Comparison of ENCODE assay signal across 17 mouse cellular contexts in the genomic region with DNA sequence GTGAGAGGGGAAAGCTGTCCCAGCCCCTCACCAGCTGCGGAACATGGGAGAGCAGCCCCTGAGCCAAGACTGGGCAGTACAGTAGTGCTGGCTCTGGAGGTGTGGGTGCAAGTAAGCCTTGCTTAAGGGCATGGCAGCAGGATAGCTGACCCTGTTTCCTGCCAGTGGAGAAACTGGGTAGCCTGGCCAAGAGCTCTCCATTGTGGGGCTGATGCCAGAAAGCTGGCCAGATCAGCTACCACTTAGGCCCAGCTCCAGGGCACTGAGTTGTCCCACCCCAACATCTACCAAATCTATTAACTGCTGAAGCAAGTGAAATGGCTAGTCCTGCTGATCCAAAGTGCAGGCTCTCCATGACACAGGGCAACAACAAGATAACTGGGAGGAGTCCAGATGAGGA.
DNase-seq lines count a peak whose midpoint lies in the region; ATAC-seq and TF ChIP-seq lines count a peak whose summit lies in the region.
"Had no signal": no experiment of that assay in that cellular context is flagged by ENCODE, and none has a peak within 500 bp of the region (broad histone marks: within the 10 kb centered on the region; RNA-seq: fewer than 3 reads in every experiment).

No protein-coding gene starts in this region.

- H3K9ac ChIP-seq in hindbrain, postnatal 0 days (replicated peaks; ENCODE audit: low read length) = no peak overlapping the region
- H3K9ac ChIP-seq: embryonic facial prominence, embryonic 15.5 days had no signal

- H3K4me2 ChIP-seq in hindbrain, postnatal 0 days (ENCODE audit: low read depth, low read length) = no peak overlapping the region
- H3K4me2 ChIP-seq: embryonic facial prominence, embryonic 15.5 days had no signal

- no peaks in the 10 kb centered on the region for H3K36me3 ChIP-seq in hindbrain, postnatal 0 days (ENCODE audit: insufficient read depth, low read length)
- H3K36me3 ChIP-seq in hindbrain, embryonic 10.5 days = no peaks in the 10 kb centered on the region
- H3K36me3 ChIP-seq: embryonic facial prominence, embryonic 15.5 days had no signal

- intact Hi-C loops in gastrocnemius, postnatal 14 days (cut with DNase I; ENCODE audit: low total_unique reads) = no loop called here
- intact Hi-C loops in gastrocnemius, postnatal 36 days (cut with DNase I) = no loop called here

- H3K4me1 ChIP-seq in hindbrain, postnatal 0 days (ENCODE audit: insufficient read depth, low read length) = no peaks in the 10 kb centered on the region
- no peaks in the 10 kb centered on the region for H3K4me1 ChIP-seq in hindbrain, embryonic 10.5 days (replicated peaks)
- H3K4me1 ChIP-seq: embryonic facial prominence, embryonic 15.5 days had no signal

- DNase-seq in adrenal gland, postnatal 25 days = peak; percentile 5
- no peak for DNase-seq in adrenal gland, adult 18-20 months (ENCODE audit: low spot score in 2 of 2)
- peak; percentile 7 for DNase-seq in gastrocnemius, postnatal 14 days
- no peak for DNase-seq in gastrocnemius, postnatal 36 days
- DNase-seq in hindbrain, postnatal 0 days (ENCODE audit: low spot score) = no peak
- no peak for DNase-seq in hindbrain, embryonic 10.5 days (ENCODE audit: low spot score)
- DNase-seq in brain, adult 2 months (ENCODE audit: low read depth, low spot score) = peak; percentile 28
- no peak for DNase-seq in neural tube, embryonic 10.5 days (ENCODE audit: extremely low spot score, low spot score)
- DNase-seq: adrenal gland, adult 2 months; kidney, postnatal 25 days; liver; lung, adult 18-20 months; midbrain, embryonic 14.5 days; right cerebral cortex, postnatal 14 days; thymus, adult 18-20 months had no signal

- 100% methylated on average over 1 of the region's 1 CpGs for WGBS in hindbrain, postnatal 0 days
- 100% methylated on average over 1 of the region's 1 CpGs for WGBS in hindbrain, embryonic 10.5 days

- TF ChIP-seq CTCF in hindbrain, postnatal 0 days (IDR thresholded peaks at IDR 0.05; ENCODE audit: low read depth) = no peak

- no peak overlapping the region for H3K27ac ChIP-seq in hindbrain, postnatal 0 days
- no peak overlapping the region for H3K27ac ChIP-seq in hindbrain, embryonic 10.5 days
- H3K27ac ChIP-seq: embryonic facial prominence, embryonic 15.5 days had no signal

- no peaks in the 10 kb centered on the region for H3K9me3 ChIP-seq in hindbrain, postnatal 0 days (ENCODE audit: low read length)
- H3K9me3 ChIP-seq in hindbrain, embryonic 10.5 days = no peaks in the 10 kb centered on the region
- H3K9me3 ChIP-seq: embryonic facial prominence, embryonic 15.5 days had no signal

- ATAC-seq in hindbrain, postnatal 0 days = peak; percentile 40; the same call in 1 of the 2 replicates
- ATAC-seq: intestine, embryonic 16.5 days had no signal

- no peak overlapping the region for H3K4me3 ChIP-seq in hindbrain, postnatal 0 days (ENCODE audit: low read length)
- H3K4me3 ChIP-seq in hindbrain, embryonic 10.5 days = no peak overlapping the region
- H3K4me3 ChIP-seq: embryonic facial prominence, embryonic 15.5 days had no signal

- no peaks in the 10 kb centered on the region for H3K27me3 ChIP-seq in hindbrain, postnatal 0 days (ENCODE audit: insufficient read depth, low read length)
- no peaks in the 10 kb centered on the region for H3K27me3 ChIP-seq in hindbrain, embryonic 10.5 days (ENCODE audit: insufficient read depth, poor library complexity, severe bottlenecking)
- H3K27me3 ChIP-seq: embryonic facial prominence, embryonic 15.5 days had no signal

Comparison
In these comparisons a context has a peak if more than half of its experiments do, and no peak if none do; other contexts are left out.
1. DNase-seq: peak in adrenal gland, postnatal 25 days (single experiment), gastrocnemius, postnatal 14 days (single experiment) and brain, adult 2 months (single experiment); none in adrenal gland, adult 18-20 months (0 of 2), gastrocnemius, postnatal 36 days (0 of 2), hindbrain, postnatal 0 days (single experiment), hindbrain, embryonic 10.5 days (single experiment) and neural tube, embryonic 10.5 days (single experiment).